Mouse (Mus musculus): ENCODE data around the gene Ufd1.

GRCm38 (mm10) chr16:18805746-18806145 lies 5.8 kb upstream of the Ufd1 start:
- no peak for TF ChIP-seq POLR2A (IDR thresholded peaks at IDR 0.05; ENCODE audit: low read depth, low read length)
- no peak for TF ChIP-seq CTCF (IDR thresholded peaks at IDR 0.05; ENCODE audit: extremely low read depth, insufficient read depth, insufficient read length, insufficient replicate concordance)

Data from spleen, adult 2 months (tissue).